Mouse (Mus musculus): ENCODE data around the gene Cep295nl. TPM values are rescaled to one million over a fixed set of nuclear protein-coding genes. Genes with fewer than 3 reads are reported as not detected.
A peak's percentile ranks its signal among the peaks of the same experiment; 100 is the strongest.
"Not testable (repeated sequence)": the region's sequence is repeated elsewhere in the genome, so short reads cannot be mapped to it uniquely, and the experiment has no call there.

Gene Cep295nl
- polyA plus RNA-seq, 1 experiment, result not detected

GRCm38 (mm10) chr11:118321500-118321899 is 20.8 kb downstream of the Cep295nl start:
- WGBS, result 57% methylated on average over 7 of the region's 7 CpGs
- no peak overlapping the region for H3K27ac ChIP-seq (ENCODE audit: insufficient read depth, low read depth, low read length)
- peaks cover 23% of the 10 kb centered on the region for H3K4me1 ChIP-seq (ENCODE audit: control insufficient read depth, insufficient read depth, low read length)
- no peak overlapping the region for H3K4me3 ChIP-seq (ENCODE audit: insufficient read depth, low read depth, low read length)
- no peak for TF ChIP-seq POLR2A (IDR thresholded peaks at IDR 0.05; ENCODE audit: insufficient read depth, low read depth, low read length)
- TF ChIP-seq CTCF (IDR thresholded peaks at IDR 0.05; ENCODE audit: insufficient read depth, low read depth, low read length), result no peak

GRCm38 (mm10) chr11:118318678-118319077 is 23.6 kb downstream of the Cep295nl start:
- TF ChIP-seq POLR2A (IDR thresholded peaks at IDR 0.05; ENCODE audit: insufficient read depth, low read depth, low read length) (no peak), CTCF (IDR thresholded peaks at IDR 0.05; ENCODE audit: insufficient read depth, low read depth, low read length) (peak; percentile 61; the same call in 1 of the 2 replicates)
- Histone ChIP-seq H3K4me3 (ENCODE audit: insufficient read depth, low read depth, low read length) (no peak overlapping the region), H3K27ac (ENCODE audit: insufficient read depth, low read depth, low read length) (no peak overlapping the region), H3K4me1 (ENCODE audit: control insufficient read depth, insufficient read depth, low read length) (peaks cover 16% of the 10 kb centered on the region)
- WGBS, result 68% methylated on average over 5 of the region's 5 CpGs

- Histone ChIP-seq H3K4me1 (ENCODE audit: control insufficient read depth, insufficient read depth, low read length) (peaks cover 15% of the 10 kb centered on the region), H3K27ac (ENCODE audit: insufficient read depth, low read depth, low read length) (no peak overlapping the region), H3K4me3 (ENCODE audit: insufficient read depth, low read depth, low read length) (no peak overlapping the region)
- WGBS, result 16% methylated on average over 7 of the region's 7 CpGs
- TF ChIP-seq CTCF (IDR thresholded peaks at IDR 0.05; ENCODE audit: insufficient read depth, low read depth, low read length), result no peak; the same call in 1 of the 2 replicates
- TF ChIP-seq POLR2A (IDR thresholded peaks at IDR 0.05; ENCODE audit: insufficient read depth, low read depth, low read length), result no peak
These were observed 25.2 kb downstream of the Cep295nl start for GRCm38 (mm10) chr11:118317129-118317528.

- H3K27ac ChIP-seq (ENCODE audit: insufficient read depth, low read depth, low read length), result no peak overlapping the region
- H3K4me1 ChIP-seq (ENCODE audit: control insufficient read depth, insufficient read depth, low read length), result peaks cover 11% of the 10 kb centered on the region
- 90% methylated on average over 8 of the region's 8 CpGs for WGBS
- TF ChIP-seq POLR2A (IDR thresholded peaks at IDR 0.05; ENCODE audit: insufficient read depth, low read depth, low read length) (no peak), CTCF (IDR thresholded peaks at IDR 0.05; ENCODE audit: insufficient read depth, low read depth, low read length) (no peak)
- H3K4me3 ChIP-seq (ENCODE audit: insufficient read depth, low read depth, low read length), result no peak overlapping the region
These were observed 26.0 kb downstream of the Cep295nl start for GRCm38 (mm10) chr11:118316231-118316806.

GRCm38 (mm10) chr11:118312132-118312723 is 30.1 kb downstream of the Cep295nl start:
- WGBS, result 55% methylated on average over 6 of the region's 6 CpGs
- TF ChIP-seq CTCF (IDR thresholded peaks at IDR 0.05; ENCODE audit: insufficient read depth, low read depth, low read length), result no peak
- no peak for TF ChIP-seq POLR2A (IDR thresholded peaks at IDR 0.05; ENCODE audit: insufficient read depth, low read depth, low read length)
- Histone ChIP-seq H3K27ac (ENCODE audit: insufficient read depth, low read depth, low read length) (no peak overlapping the region; the same call in 1 of the 2 replicates), H3K4me1 (ENCODE audit: control insufficient read depth, insufficient read depth, low read length) (peaks cover 2% of the 10 kb centered on the region; the same call in 1 of the 2 replicates), H3K4me3 (ENCODE audit: insufficient read depth, low read depth, low read length) (no peak overlapping the region)

GRCm38 (mm10) chr11:118307962-118308361 is 34.3 kb downstream of the Cep295nl start:
- WGBS, result 89% methylated on average over 2 of the region's 2 CpGs
- not testable (repeated sequence) for H3K27ac ChIP-seq (ENCODE audit: insufficient read depth, low read depth, low read length); H3K4me1 ChIP-seq (ENCODE audit: control insufficient read depth, insufficient read depth, low read length); H3K4me3 ChIP-seq (ENCODE audit: insufficient read depth, low read depth, low read length)

GRCm38 (mm10) chr11:118303959-118304358 is 38.3 kb downstream of the Cep295nl start:
- H3K4me3 ChIP-seq (ENCODE audit: insufficient read depth, low read depth, low read length); H3K27ac ChIP-seq (ENCODE audit: insufficient read depth, low read depth, low read length); H3K4me1 ChIP-seq (ENCODE audit: control insufficient read depth, insufficient read depth, low read length): not testable (repeated sequence)
- WGBS, result 90% methylated on average over 4 of the region's 4 CpGs

GRCm38 (mm10) chr11:118298810-118299209 is 43.5 kb downstream of the Cep295nl start:
- WGBS, result 81% methylated on average over 2 of the region's 2 CpGs
- H3K4me1 ChIP-seq (ENCODE audit: control insufficient read depth, insufficient read depth, low read length), result no peaks in the 10 kb centered on the region
- H3K4me3 ChIP-seq (ENCODE audit: insufficient read depth, low read depth, low read length), result no peak overlapping the region
- H3K27ac ChIP-seq (ENCODE audit: insufficient read depth, low read depth, low read length), result no peak overlapping the region
- TF ChIP-seq POLR2A (IDR thresholded peaks at IDR 0.05; ENCODE audit: insufficient read depth, low read depth, low read length), result no peak
- no peak for TF ChIP-seq CTCF (IDR thresholded peaks at IDR 0.05; ENCODE audit: insufficient read depth, low read depth, low read length)

GRCm38 (mm10) chr11:118297967-118298366 is 44.3 kb downstream of the Cep295nl start:
- WGBS, result 88% methylated on average over 3 of the region's 3 CpGs
- H3K4me1 ChIP-seq (ENCODE audit: control insufficient read depth, insufficient read depth, low read length), result no peaks in the 10 kb centered on the region

More at GRCm38 (mm10) chr11:118297967-118298366, 44.3 kb downstream of the Cep295nl start:
- TF ChIP-seq POLR2A (IDR thresholded peaks at IDR 0.05; ENCODE audit: insufficient read depth, low read depth, low read length) (no peak), CTCF (IDR thresholded peaks at IDR 0.05; ENCODE audit: insufficient read depth, low read depth, low read length) (no peak)
- H3K27ac ChIP-seq (ENCODE audit: insufficient read depth, low read depth, low read length), result no peak overlapping the region
- H3K4me3 ChIP-seq (ENCODE audit: insufficient read depth, low read depth, low read length), result no peak overlapping the region
